Mouse (Mus musculus) urinary bladder, postnatal 25 days (tissue): ENCODE measurements around the gene Sigirr.

Experiments
- DNase-seq: peaks from one replicate; pipeline ENCODE4 v3.0.0; 2022; ENCODE audit warnings: low spot score

Sigirr gene

DNA sequence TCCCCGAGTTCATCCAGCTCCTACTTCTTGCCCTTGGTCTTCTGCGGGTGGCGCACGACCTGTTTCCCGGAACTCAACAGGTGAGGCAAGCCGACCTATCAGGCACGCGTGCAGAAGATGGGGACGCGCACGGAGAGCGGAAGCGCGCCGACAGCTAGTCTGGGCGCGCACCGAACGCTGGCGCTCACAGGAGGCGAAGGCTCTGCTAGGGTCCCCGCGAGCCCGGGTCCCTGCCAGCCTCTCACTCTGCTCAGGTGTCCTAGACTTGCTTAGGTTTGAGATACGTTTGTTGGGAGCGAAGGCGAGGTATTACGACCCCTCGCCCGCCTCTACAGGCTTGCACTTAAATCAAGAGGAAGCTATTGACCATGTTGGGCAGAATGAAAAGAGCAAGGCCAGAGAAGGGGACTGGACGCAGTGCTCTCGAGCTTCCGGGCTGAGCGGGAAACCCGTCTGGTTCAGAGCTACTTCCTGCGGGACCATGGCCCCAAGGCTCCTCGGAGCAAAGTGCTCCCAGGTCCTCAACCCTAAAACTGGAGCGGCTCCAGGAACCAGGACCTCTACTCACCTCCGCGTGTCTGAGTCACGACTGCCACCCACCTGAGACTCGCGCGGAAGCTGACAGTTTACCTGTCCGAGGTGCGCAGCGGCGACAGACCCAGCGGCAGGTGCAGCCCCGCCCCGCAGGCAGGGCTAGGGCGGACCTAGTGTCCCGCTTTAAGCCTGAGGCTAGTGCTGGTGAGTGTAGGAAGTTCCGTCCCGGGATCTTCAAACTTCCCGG is at the start of gene Sigirr:
Gene Sigirr, minus strand, starts transcription at position 662 of the 781 bp plus-strand sequence.
- peak; percentile 51 for DNase-seq

DNA sequence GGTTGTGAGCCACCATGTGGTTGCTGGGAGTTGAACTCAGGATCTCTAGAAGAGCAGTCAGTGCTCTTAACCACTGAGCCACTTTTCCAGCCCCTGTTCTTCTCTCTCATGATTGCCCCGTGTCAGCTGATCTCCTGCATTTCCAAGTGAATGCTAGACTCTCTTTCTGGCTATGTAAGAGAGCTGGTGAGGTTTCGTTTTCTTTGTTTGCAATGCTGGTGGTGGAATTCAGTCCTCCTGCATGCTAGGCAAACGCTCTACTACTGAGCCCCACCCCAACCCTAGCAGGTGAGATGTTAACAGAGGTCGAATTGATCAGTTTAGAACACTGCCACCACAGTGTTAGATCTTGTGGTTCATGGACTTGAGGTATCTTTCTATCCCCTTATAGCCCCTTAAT is 48.3 kb upstream of the Sigirr start:
- DNase-seq, result no peak

DNA sequence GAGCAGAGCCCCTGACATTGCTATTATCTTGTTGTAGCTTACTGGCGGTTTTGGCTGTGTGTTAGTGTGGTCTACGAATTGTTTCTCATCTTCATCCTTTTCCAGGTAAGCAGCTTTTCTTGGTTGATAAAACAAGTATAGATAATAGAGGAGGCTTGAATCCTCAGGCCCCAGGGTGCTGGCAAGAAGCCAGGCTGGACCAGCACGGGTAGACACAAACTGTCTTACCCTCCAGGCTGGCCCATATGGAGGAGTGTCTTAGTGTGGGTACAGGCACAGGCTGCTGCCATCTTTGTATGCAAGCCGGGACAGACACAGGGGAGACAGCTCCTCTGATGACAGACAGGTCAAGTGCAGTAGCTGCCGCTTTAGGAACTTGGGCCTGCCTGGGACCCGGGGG is 46.7 kb upstream of the Sigirr start:
- no peak for DNase-seq

GRCm38 (mm10) chr7:141146043-141146595 is 45.7 kb upstream of the Sigirr start:
- DNase-seq, result no peak

DNA sequence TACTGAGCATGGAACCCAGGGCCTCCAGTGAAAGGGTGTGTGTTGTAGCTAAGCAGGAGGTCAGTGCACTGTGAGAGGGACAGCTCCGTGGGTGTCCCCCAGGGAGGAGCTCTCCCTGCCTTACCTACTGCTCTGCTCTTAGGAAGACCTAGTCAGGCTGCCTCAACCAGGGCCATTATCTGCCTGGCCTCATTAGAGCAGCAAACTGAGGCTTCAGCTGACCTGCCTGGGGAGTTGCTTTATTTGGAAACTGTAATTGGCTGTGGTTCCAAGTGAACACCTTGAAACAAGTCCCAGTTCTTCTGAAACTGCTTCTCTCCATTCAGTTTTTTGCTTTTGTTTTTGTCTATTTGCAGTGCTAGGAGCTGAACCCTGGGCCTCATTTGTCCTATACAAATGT is 45.0 kb upstream of the Sigirr start:
- no peak for DNase-seq

- no peak for DNase-seq
These were observed 44.3 kb upstream of the Sigirr start for GRCm38 (mm10) chr7:141144650-141145049.

GRCm38 (mm10) chr7:141143861-141144260 is 43.5 kb upstream of the Sigirr start:
- DNase-seq, result no peak

GRCm38 (mm10) chr7:141143112-141143511 is 42.7 kb upstream of the Sigirr start:
- DNase-seq, result no peak

GRCm38 (mm10) chr7:141141326-141141725 is 41.0 kb upstream of the Sigirr start:
- DNase-seq, result no peak

GRCm38 (mm10) chr7:141131904-141132755 is 31.8 kb upstream of the Sigirr start:
- DNase-seq, result no peak

DNA sequence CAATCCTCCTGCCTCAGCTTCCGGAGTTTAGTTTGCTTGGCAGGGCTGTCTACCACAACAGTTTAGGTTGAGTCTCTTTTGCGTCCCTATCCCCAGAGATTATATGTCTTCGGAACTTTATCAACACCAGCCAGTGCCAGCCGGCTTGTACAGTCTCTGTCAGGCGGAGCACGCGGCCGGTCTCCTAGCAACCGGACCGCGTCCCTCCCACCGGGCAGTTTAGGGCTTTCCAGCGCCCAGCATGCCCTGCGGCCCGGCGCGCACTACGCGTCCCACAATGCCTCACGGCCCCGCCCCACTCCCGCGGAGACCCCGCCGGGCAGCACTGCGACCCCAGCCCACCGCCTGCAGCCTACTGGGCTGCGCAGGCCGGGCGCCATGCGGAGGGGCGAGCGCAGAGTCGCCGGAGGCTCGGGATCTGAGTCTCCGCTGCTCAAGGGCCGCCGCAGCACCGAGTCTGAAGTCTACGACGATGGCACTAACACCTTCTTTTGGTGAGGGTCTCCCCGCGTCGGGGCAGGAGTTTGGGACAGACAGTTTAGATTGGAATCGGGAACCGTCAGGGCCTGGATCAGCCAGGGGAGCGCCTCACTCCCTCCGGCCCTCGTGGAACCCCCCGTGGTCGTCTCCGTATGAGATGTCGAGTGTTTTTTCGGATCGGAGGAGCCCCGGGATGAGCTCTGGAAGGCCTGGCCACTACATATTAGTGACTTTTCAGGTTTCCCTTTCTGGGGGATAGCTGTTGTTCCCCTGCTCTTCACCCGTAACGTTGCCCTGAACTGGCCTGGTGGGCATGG is 30.9 kb upstream of the Sigirr start:
- DNase-seq, result peak; percentile 81

- DNase-seq, result no peak
These were observed 23.1 kb upstream of the Sigirr start for GRCm38 (mm10) chr7:141123517-141123856.

- DNase-seq, result peak; percentile 90
These were observed 22.5 kb upstream of the Sigirr start for GRCm38 (mm10) chr7:141122689-141123516.

DNA sequence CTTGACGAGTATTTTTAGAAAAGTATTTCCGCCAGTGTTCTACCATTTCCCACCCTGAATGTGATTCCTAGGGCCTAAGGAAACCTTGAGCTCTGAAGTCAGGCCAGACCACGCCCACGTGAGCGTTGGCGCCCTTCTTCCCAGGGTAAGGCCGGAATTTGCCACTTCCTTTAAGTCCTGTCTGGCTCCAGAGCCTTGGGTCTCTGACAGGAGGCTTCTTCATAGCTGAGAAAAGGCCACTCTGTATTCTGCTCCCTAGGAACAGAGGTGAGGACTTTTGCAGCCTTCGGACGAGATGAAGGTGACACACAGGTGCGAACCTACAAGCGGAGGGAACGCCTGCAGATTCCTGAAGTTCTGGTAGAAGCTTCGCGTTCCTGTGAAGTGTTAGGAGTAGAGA is 21.9 kb upstream of the Sigirr start, which contains the start of gene Ptdss2:
Gene Ptdss2, plus strand, starts transcription at position 138 of the 400 bp plus-strand sequence.
- no peak for DNase-seq

GRCm38 (mm10) chr7:141121051-141121531 is 20.7 kb upstream of the Sigirr start:
- DNase-seq, result no peak

DNA sequence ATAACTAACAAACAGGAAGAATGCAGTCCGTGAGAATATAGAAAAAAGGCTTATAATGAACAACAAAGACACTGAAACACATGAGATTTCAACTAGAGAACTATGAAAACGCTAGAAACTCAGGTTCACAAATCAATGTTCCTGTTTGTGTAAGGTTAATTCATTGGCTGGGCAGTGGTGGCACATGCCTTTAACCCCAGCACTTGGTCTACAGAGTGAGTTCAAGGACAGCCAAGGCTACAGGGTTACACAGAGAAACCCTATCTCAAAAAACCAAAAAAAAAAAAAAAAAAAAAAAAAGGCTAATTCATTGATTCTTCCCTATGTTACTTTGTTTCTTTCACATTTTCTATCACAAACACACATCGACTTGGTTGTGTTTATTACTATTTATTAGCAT is 20.2 kb upstream of the Sigirr start:
- DNase-seq, result no peak

DNA sequence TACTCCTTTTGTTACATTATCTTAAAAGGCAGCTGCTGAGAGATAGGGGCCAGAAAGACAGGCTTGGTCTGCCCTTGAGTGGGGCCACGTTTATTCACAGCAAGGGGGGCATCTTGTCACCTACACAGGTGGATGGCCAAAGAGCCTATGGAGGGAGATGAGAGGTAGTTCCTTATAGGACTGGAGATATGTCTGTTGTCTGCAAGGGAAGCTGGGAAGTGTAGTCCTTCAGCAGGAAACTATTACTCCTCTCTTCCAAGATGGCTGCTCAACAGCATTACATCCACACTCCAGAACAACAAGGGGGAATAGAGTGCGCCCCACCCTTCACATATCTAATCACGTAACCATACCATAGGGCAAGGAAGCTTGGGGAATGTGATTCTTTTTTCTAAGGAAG is 19.1 kb upstream of the Sigirr start:
- no peak for DNase-seq

- peak; percentile 27 for DNase-seq
These were observed 17.3 kb upstream of the Sigirr start, which contains the start of gene Ano9 for GRCm38 (mm10) chr7:141117636-141118035. Gene Ano9, minus strand, starts transcription at chr7:141117806.

- no peak for DNase-seq
These were observed 15.5 kb upstream of the Sigirr start for GRCm38 (mm10) chr7:141115874-141116273.

DNA sequence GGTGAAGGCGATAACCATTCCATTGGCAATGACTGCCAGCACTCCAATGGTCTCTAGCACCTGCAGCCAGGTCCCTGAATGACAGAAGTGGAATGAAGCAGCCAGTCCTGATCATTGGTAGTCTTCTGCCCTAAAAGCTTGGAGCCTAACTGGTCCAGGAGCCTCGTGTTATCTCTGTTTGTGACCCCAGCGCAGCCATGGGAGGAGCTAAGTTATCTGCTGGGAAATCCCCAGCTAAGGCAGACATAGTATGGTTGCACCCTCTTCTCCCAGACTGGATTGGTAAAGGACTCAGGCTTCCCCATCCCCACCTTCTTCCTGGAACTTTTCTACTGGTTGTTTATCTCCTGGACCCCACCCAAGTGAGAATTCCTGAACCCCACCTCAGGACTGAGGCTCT is 2.8 kb upstream of the Sigirr start:
- DNase-seq, result no peak

DNA sequence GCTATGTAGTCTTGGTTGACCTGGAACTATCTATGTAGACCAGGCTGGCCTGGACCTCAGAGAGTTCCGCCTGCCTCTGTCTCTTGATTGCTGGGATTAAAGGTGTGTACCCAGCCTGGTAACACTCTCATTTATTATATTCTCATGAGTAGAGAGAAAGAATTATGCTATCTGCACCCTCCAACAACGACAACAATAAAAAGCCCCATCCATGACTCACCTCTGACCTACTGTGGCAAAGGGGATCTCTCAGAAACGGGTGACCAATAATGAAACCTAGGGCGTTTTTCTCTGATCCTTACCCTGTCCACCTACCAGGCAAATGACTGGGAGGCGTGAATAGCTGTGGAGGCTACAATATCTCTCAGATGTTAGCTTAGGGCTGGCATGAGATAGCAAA is 3.2 kb downstream of the Sigirr start:
- DNase-seq, result no peak
